Mouse (Mus musculus) fibroblast of lung, adult 2 months (primary cell): ENCODE measurements around the gene Zswim2.
"Not testable (repeated sequence)": the region's sequence is repeated elsewhere in the genome, so short reads cannot be mapped to it uniquely, and the experiment has no call there.

Source experiments
- DNase-seq: peaks from one replicate; pipeline ENCODE4 v3.0.0-alpha.2; 2011; ENCODE audit warnings: low read depth

Gene Zswim2

GRCm38 (mm10) chr2:83940931-83941361 is at the start of gene Zswim2:
Gene Zswim2, minus strand, starts transcription at chr2:83941228.
- peak; percentile 26 for DNase-seq

- DNase-seq, result not testable (repeated sequence)
These were observed 49.2 kb upstream of the Zswim2 start, which contains the start of gene Gm13691 for GRCm38 (mm10) chr2:83990253-83990652. Gene Gm13691, plus strand, starts transcription at chr2:83990553.

GRCm38 (mm10) chr2:83984443-83984842 is 43.4 kb upstream of the Zswim2 start, which contains the start of gene Gm13697:
Gene Gm13697, plus strand, starts transcription at chr2:83984743.
- DNase-seq, result not testable (repeated sequence)

- DNase-seq, result not testable (repeated sequence)
These were observed 37.6 kb upstream of the Zswim2 start, which contains the start of gene Gm13694 for GRCm38 (mm10) chr2:83978633-83979032. Gene Gm13694, plus strand, starts transcription at chr2:83978933.

GRCm38 (mm10) chr2:83972823-83973222 is 31.8 kb upstream of the Zswim2 start, which contains the start of gene Gm13696:
Gene Gm13696, plus strand, starts transcription at chr2:83973123.
- not testable (repeated sequence) for DNase-seq

- DNase-seq, result not testable (repeated sequence)
These were observed 26.0 kb upstream of the Zswim2 start, which contains the start of gene Gm13695 for GRCm38 (mm10) chr2:83967013-83967412. Gene Gm13695, plus strand, starts transcription at chr2:83967313.

- not testable (repeated sequence) for DNase-seq
These were observed 20.2 kb upstream of the Zswim2 start, which contains the start of gene Gm13693 for GRCm38 (mm10) chr2:83961203-83961602. Gene Gm13693, plus strand, starts transcription at chr2:83961503.

GRCm38 (mm10) chr2:83955393-83955792 is 14.4 kb upstream of the Zswim2 start, which contains the start of gene Gm13698:
Gene Gm13698, plus strand, starts transcription at chr2:83955693.
- DNase-seq, result not testable (repeated sequence)

- DNase-seq, result no peak
These were observed 764 bp upstream of the Zswim2 start for GRCm38 (mm10) chr2:83941792-83942191.

- DNase-seq, result no peak
These were observed 350 bp upstream of the Zswim2 start for GRCm38 (mm10) chr2:83941378-83941777.

GRCm38 (mm10) chr2:83929478-83930088 is 11.4 kb downstream of the Zswim2 start:
- no peak for DNase-seq

GRCm38 (mm10) chr2:83901896-83902540 is 39.0 kb downstream of the Zswim2 start:
- peak; percentile 1 for DNase-seq

GRCm38 (mm10) chr2:83893701-83894100 is 47.3 kb downstream of the Zswim2 start:
- DNase-seq, result no peak

GRCm38 (mm10) chr2:83883850-83884420 is 57.1 kb downstream of the Zswim2 start:
- no peak for DNase-seq
